8 mouse cellular contexts compared by ENCODE assay signal in genomic region chr6:54705387-54705909, GRCm38 (mm10). TPM values are rescaled to one million over a fixed set of nuclear protein-coding genes. Genes with fewer than 3 reads are reported as not detected.
DNase-seq lines count a peak whose midpoint lies in the region; ATAC-seq and TF ChIP-seq lines count a peak whose summit lies in the region.

No protein-coding gene starts in this region.

- H3K4me1 ChIP-seq in ES-E14 (ENCODE audit: control insufficient read depth in 2 of 2, insufficient read depth in 2 of 2, low read length in 2 of 2, poor library complexity in 1 of 2) = peaks cover 12 to 33% of the 10 kb centered on the region in 2 experiments
- H3K4me1 ChIP-seq in heart, embryonic 10.5 days = peaks cover 18% of the 10 kb centered on the region
- peaks cover 10% of the 10 kb centered on the region; the same call in 1 of the 2 replicates for H3K4me1 ChIP-seq in kidney, adult 2 months (ENCODE audit: control insufficient read depth, insufficient read depth, low read length)
- H3K4me1 ChIP-seq in liver, embryonic 14.5 days (replicated peaks; ENCODE audit: control insufficient read depth in 2 of 2, insufficient read depth in 2 of 2, low read length in 1 of 2) = peaks cover 0 to 5% of the 10 kb centered on the region in 2 experiments; a peak in 2 of 4 replicates

- H3K9ac ChIP-seq in ES-E14 (ENCODE audit: insufficient read depth, low read depth, low read length, poor library complexity, severe bottlenecking) = no peak overlapping the region
- H3K9ac ChIP-seq in liver, embryonic 14.5 days (replicated peaks) = no peak overlapping the region

- H3K4me3 ChIP-seq in ES-E14 (ENCODE audit: insufficient read depth in 1 of 2, low read depth in 1 of 2, low read length in 2 of 2, poor library complexity in 1 of 2, severe bottlenecking in 1 of 2) = 0 out of 4 replicates have a peak overlapping the region, but pooled peaks of 1 of the 2 experiments have one; percentile 12
- H3K4me3 ChIP-seq in heart, embryonic 10.5 days = peak overlapping the region; percentile 46
- no peak overlapping the region for H3K4me3 ChIP-seq in kidney, adult 2 months (ENCODE audit: insufficient read depth, low read depth, low read length)
- no peak overlapping the region for H3K4me3 ChIP-seq in liver, embryonic 14.5 days (ENCODE audit: insufficient read depth in 1 of 2, low read depth in 2 of 2, low read length in 2 of 2)

- WGBS in heart, embryonic 10.5 days = 12% methylated on average over 11 of the region's 11 CpGs
- WGBS in kidney, adult 2 months = 20% methylated on average over 11 of the region's 11 CpGs
- WGBS in liver, embryonic 14.5 days (ENCODE audit: insufficient replicate concordance) = 11% methylated on average over 11 of the region's 11 CpGs

- peak; percentile 66; the same call in 1 of the 2 replicates for ATAC-seq in liver, embryonic 14.5 days (ENCODE audit: insufficient read depth)

- H3K9me3 ChIP-seq in ES-E14 (ENCODE audit: control insufficient read depth, insufficient read depth, low read depth, low read length) = no peaks in the 10 kb centered on the region
- H3K9me3 ChIP-seq in heart, embryonic 10.5 days = no peaks in the 10 kb centered on the region
- H3K9me3 ChIP-seq in liver, embryonic 14.5 days (ENCODE audit: control insufficient read depth, low read length) = no peaks in the 10 kb centered on the region

- no peaks in the 10 kb centered on the region; the same call in 1 of the 2 replicates for H3K36me3 ChIP-seq in ES-E14 (ENCODE audit: control insufficient read depth, insufficient read depth, low read length, poor library complexity, severe bottlenecking)
- H3K36me3 ChIP-seq in heart, embryonic 10.5 days = no peaks in the 10 kb centered on the region
- H3K36me3 ChIP-seq in kidney, adult 2 months (ENCODE audit: control insufficient read depth, insufficient read depth, low read length) = no peaks in the 10 kb centered on the region
- no peaks in the 10 kb centered on the region for H3K36me3 ChIP-seq in liver, embryonic 14.5 days (replicated peaks; ENCODE audit: control insufficient read depth, insufficient read depth, low read depth)

- in situ Hi-C loops in ES-E14 (cut with MboI; ENCODE audit: low sequenced_read_pairs in 2 of 2, unreplicated experiment in 2 of 2) = no loop called here

- peak; percentile 51 for DNase-seq in 416B (ENCODE audit: low read depth)
- no peak for DNase-seq in ES-E14 (ENCODE audit: low read depth, low spot score)
- peak; percentile 63 to 71 for DNase-seq in cerebellum, postnatal 14 days
- DNase-seq in heart, embryonic 10.5 days (ENCODE audit: low spot score) = peak; percentile 78
- DNase-seq in kidney, adult 2 months = peak; percentile 79
- no peak for DNase-seq in liver, embryonic 14.5 days (ENCODE audit: low read depth in 3 of 3, low spot score in 3 of 3)
- DNase-seq in naive thymus-derived CD4-positive, alpha-beta T cell, adult 2 months (ENCODE audit: low read depth) = peak; percentile 80
- DNase-seq in thymus, postnatal 14 days = peak; percentile 73

- no peak for TF ChIP-seq EP300 in liver, embryonic 14.5 days (IDR thresholded peaks at IDR 0.05; ENCODE audit: low read depth)

- peaks cover 47% of the 10 kb centered on the region for H3K27me3 ChIP-seq in heart, embryonic 10.5 days (ENCODE audit: insufficient read depth, poor library complexity, severe bottlenecking)
- no peaks in the 10 kb centered on the region for H3K27me3 ChIP-seq in kidney, adult 2 months (replicated peaks; ENCODE audit: control insufficient read depth, insufficient read depth, low read length)
- H3K27me3 ChIP-seq in liver, embryonic 14.5 days (ENCODE audit: control insufficient read depth, insufficient read depth, low read length) = peaks cover 9% of the 10 kb centered on the region

- peak; percentile 60 for TF ChIP-seq CTCF in kidney, adult 2 months (conservative IDR thresholded peaks at IDR 0.05; ENCODE audit: insufficient read depth, insufficient read length, low read depth, low read length)
- peak; percentile 43; the same call in 1 of the 2 replicates for TF ChIP-seq CTCF in liver, embryonic 14.5 days (IDR thresholded peaks at IDR 0.05; ENCODE audit: low read depth)

- H3K4me2 ChIP-seq in liver, embryonic 14.5 days (ENCODE audit: low read depth) = peak overlapping the region; percentile 38; the same call in 1 of the 2 replicates

- H3K27ac ChIP-seq in ES-E14 (ENCODE audit: insufficient read depth, low read depth, low read length, poor library complexity, severe bottlenecking) = no peak overlapping the region
- no peak overlapping the region for H3K27ac ChIP-seq in heart, embryonic 10.5 days
- no peak overlapping the region for H3K27ac ChIP-seq in kidney, adult 2 months (ENCODE audit: insufficient read depth, low read depth, low read length)
- H3K27ac ChIP-seq in liver, embryonic 14.5 days = no peak overlapping the region

- no peak for TF ChIP-seq POLR2A in kidney, adult 2 months (IDR thresholded peaks at IDR 0.05; ENCODE audit: low read depth, low read length)

TF ChIP-seq in ES-E14, 5 proteins besides CTCF, POLR2A, EP300 and RAD21:
- TF ChIP-seq HCFC1 (IDR thresholded peaks at IDR 0.05; ENCODE audit: borderline replicate concordance, insufficient read depth, low read length) = no peak
- TF ChIP-seq ZC3H11A (IDR thresholded peaks at IDR 0.05; ENCODE audit: borderline replicate concordance, low read depth, low read length) = 0 out of 2 replicates have a peak, but pooled peaks have one; percentile 15

RNA-seq across cellular contexts. Expression of gene Mturn, which starts 24.0 kb away (rescaled TPM):
- total RNA-seq in ES-E14 (2012; rRNA removed) = 4.2 and 6.4 TPM in 2 replicates
- 3.4 and 3.9 TPM in 2 replicates for polyA plus RNA-seq in heart, embryonic 10.5 days (2016; fragmentation: Nextera tagmentation; extraction: Ambion mirVana)
- 23.9 and 25.9 TPM in 2 replicates for polyA plus RNA-seq in kidney, adult 2 months (2012; rRNA removed)
- 0.26 and 0.47 TPM in 2 replicates for polyA plus RNA-seq in liver, embryonic 14.5 days (2012; rRNA removed)
- 0.75 and 0.81 TPM in 2 replicates for polyA plus RNA-seq in liver, embryonic 14.5 days (2014; fragmentation: Nextera tagmentation; extraction: Ambion mirVana)

Comparison
In these comparisons a context has a peak if more than half of its experiments do, and no peak if none do; other contexts are left out.
1. DNase-seq: peak in 416B (single experiment), cerebellum, postnatal 14 days (2 of 2), heart, embryonic 10.5 days (single experiment), kidney, adult 2 months (single experiment), naive thymus-derived CD4-positive, alpha-beta T cell, adult 2 months (single experiment) and thymus, postnatal 14 days (single experiment); none in ES-E14 (single experiment) and liver, embryonic 14.5 days (0 of 3).